Mouse (Mus musculus) midbrain, postnatal 0 days (tissue): ENCODE results near the gene Plekhg5. TPM values are rescaled to one million over a fixed set of nuclear protein-coding genes. Genes with fewer than 3 reads are reported as not detected.

Source experiments
- ATAC-seq: fragments of 200-750 bp; cut with Nextera tagmentation; 2 replicates; pipeline ENCODE4 v1.8.0; 2017; ENCODE audit warnings: moderate number of reproducible peaks, mild to moderate bottlenecking, moderate TSS enrichment, moderate library complexity; ENCODE audit not compliant: low FRiP score
- DNase-seq: peaks from one replicate; pipeline ENCODE4 v3.0.0-alpha.2; 2015; ENCODE audit warnings: low spot score
- H3K27ac ChIP-seq: fragments of 300-500 bp; sonication (generic); 2 replicates; pipeline ENCODE4 v1.5.1; 2014; ENCODE audit warnings: low read depth, mild to moderate bottlenecking, low read length, mixed read lengths
- H3K27me3 ChIP-seq: fragments of 300-500 bp; sonication (generic); 2 replicates; pipeline ENCODE4 v1.6.1; 2014; ENCODE audit warnings: low read length, control low read depth, mixed read lengths; ENCODE audit not compliant: insufficient read depth
- H3K36me3 ChIP-seq: fragments of 300-500 bp; sonication (generic); 2 replicates; pipeline ENCODE4 v1.6.1; 2014; ENCODE audit warnings: low read length, control low read depth, mixed read lengths; ENCODE audit not compliant: insufficient read depth
- H3K4me1 ChIP-seq: fragments of 300-500 bp; sonication (generic); 2 replicates; pipeline ENCODE4 v1.6.1; 2014; ENCODE audit warnings: mild to moderate bottlenecking, control low read depth, antibody characterized with exemption, low read length, mixed read lengths; ENCODE audit not compliant: insufficient read depth
- H3K4me2 ChIP-seq: fragments of 300-500 bp; sonication (generic); 2 replicates; pipeline ENCODE4 v1.6.1; 2014; ENCODE audit warnings: low read depth, mild to moderate bottlenecking, low read length, mixed read lengths; ENCODE audit not compliant: poor library complexity, severe bottlenecking
- H3K4me3 ChIP-seq: fragments of 300-500 bp; sonication (generic); 2 replicates; pipeline ENCODE4 v1.5.1; 2014; ENCODE audit warnings: low read depth, mild to moderate bottlenecking, low read length, moderate library complexity
- H3K9ac ChIP-seq: fragments of 300-500 bp; sonication (generic); replicated peaks from 2 replicates; pipeline ENCODE4 v1.6.1; 2014; ENCODE audit warnings: mild to moderate bottlenecking, low read length, moderate library complexity, mixed read lengths; ENCODE audit not compliant: poor library complexity, severe bottlenecking
- H3K9me3 ChIP-seq: fragments of 300-500 bp; sonication (generic); 2 replicates; pipeline ENCODE4 v1.6.1; 2016; ENCODE audit warnings: low read length, control low read depth
- CTCF ChIP-seq: IDR thresholded peaks from 2 replicates; pipeline ENCODE4 v1.5.1; 2016; ENCODE audit warnings: antibody characterized with exemption, mild to moderate bottlenecking
- WGBS: fragments of 180-500 bp; shearing (Covaris S2); extraction: QIAGEN DNeasy Blood & Tissue Kit; methylation state at CpG from one replicate; pipeline ENCODE4 v1.1.7; 2014; 5-methylcytosine and 5-hydroxymethylcytosine counted together
- polyA plus RNA-seq: library from polyadenylated mRNA; unstranded; fragments of >200 nt; fragmentation: Nextera tagmentation; extraction: Ambion mirVana; gene quantifications from 2 replicates; pipeline ENCODE4 v1.2.1, GENCODE M21; 2015
- total RNA-seq: library from RNA; depleted of rRNA; stranded (reverse); fragments of >200 nt; gene quantifications from 2 replicates; pipeline ENCODE4 v1.2.3, GENCODE M21; 2014

Gene Plekhg5
- total and polyA plus RNA-seq, 2 experiments from 2014 or later = 13.0 to 33.5 TPM

GRCm38 (mm10) chr4:152136112-152136875 is 64.0 kb downstream of the Plekhg5 start:
- DNase-seq (no peak), ATAC-seq (no peak)
- Histone ChIP-seq H3K4me3 (no peak overlapping the region), H3K9ac (no peak overlapping the region), H3K4me2 (no peak overlapping the region), H3K36me3 (no peaks in the 10 kb centered on the region), H3K9me3 (no peaks in the 10 kb centered on the region), H3K27me3 (peaks cover 43% of the 10 kb centered on the region), H3K4me1 (no peaks in the 10 kb centered on the region), H3K27ac (no peak overlapping the region)
- peak; percentile 67 for TF ChIP-seq CTCF
- WGBS = 38% methylated on average over 6 of the region's 6 CpGs

GRCm38 (mm10) chr4:152136876-152137250 is 64.6 kb downstream of the Plekhg5 start:
- Histone ChIP-seq H3K9me3 (no peaks in the 10 kb centered on the region), H3K36me3 (no peaks in the 10 kb centered on the region), H3K27me3 (peaks cover 39% of the 10 kb centered on the region), H3K27ac (no peak overlapping the region), H3K9ac (no peak overlapping the region), H3K4me1 (no peaks in the 10 kb centered on the region), H3K4me3 (no peak overlapping the region), H3K4me2 (no peak overlapping the region)
- DNase-seq (no peak), ATAC-seq (no peak)
- no peak for TF ChIP-seq CTCF
- 92% methylated on average over 2 of the region's 2 CpGs for WGBS

- Histone ChIP-seq H3K9me3 (no peaks in the 10 kb centered on the region), H3K4me1 (no peaks in the 10 kb centered on the region), H3K27ac (no peak overlapping the region), H3K4me2 (peak overlapping the region; percentile 73), H3K27me3 (peaks cover 25% of the 10 kb centered on the region), H3K9ac (peak overlapping the region; percentile 19; the same call in 1 of the 2 replicates), H3K36me3 (no peaks in the 10 kb centered on the region), H3K4me3 (peak overlapping the region; percentile 41)
- ATAC-seq (peak; percentile 59), DNase-seq (peak; percentile 75)
- peak; percentile 78 for TF ChIP-seq CTCF
- WGBS = 4% methylated on average over 49 of the region's 51 CpGs
These were observed 66.4 kb downstream of the Plekhg5 start for GRCm38 (mm10) chr4:152138497-152139260.

- H3K27ac ChIP-seq = no peak overlapping the region
- 24% methylated on average over 6 of the region's 6 CpGs for WGBS
- no peak overlapping the region for H3K9ac ChIP-seq
- peak; percentile 80 for TF ChIP-seq CTCF
- ATAC-seq (no peak), DNase-seq (peak; percentile 64)
- no peak overlapping the region for H3K4me3 ChIP-seq
- H3K4me1 ChIP-seq = no peaks in the 10 kb centered on the region
- H3K36me3 ChIP-seq = no peaks in the 10 kb centered on the region
- no peak overlapping the region for H3K4me2 ChIP-seq
- no peaks in the 10 kb centered on the region for H3K9me3 ChIP-seq
- peaks cover 17% of the 10 kb centered on the region for H3K27me3 ChIP-seq
These were observed 68.1 kb downstream of the Plekhg5 start for GRCm38 (mm10) chr4:152140441-152140840.

- Histone ChIP-seq H3K9me3 (no peaks in the 10 kb centered on the region), H3K27ac (no peak overlapping the region), H3K9ac (no peak overlapping the region), H3K4me1 (no peaks in the 10 kb centered on the region), H3K36me3 (no peaks in the 10 kb centered on the region), H3K4me2 (no peak overlapping the region), H3K27me3 (peaks cover 17% of the 10 kb centered on the region), H3K4me3 (no peak overlapping the region)
- WGBS = 55% methylated on average over 8 of the region's 8 CpGs
- DNase-seq (no peak), ATAC-seq (no peak)
- TF ChIP-seq CTCF = no peak
These were observed 69.3 kb downstream of the Plekhg5 start for GRCm38 (mm10) chr4:152141521-152142135.

- WGBS = 37% methylated on average over 1 of the region's 1 CpGs
- peaks cover 10% of the 10 kb centered on the region for H3K27me3 ChIP-seq
- ATAC-seq = no peak
- no peak overlapping the region for H3K4me3 ChIP-seq
- no peak for DNase-seq
- no peak overlapping the region for H3K9ac ChIP-seq
- peak; percentile 24; the same call in 1 of the 2 replicates for TF ChIP-seq CTCF
- H3K27ac ChIP-seq = no peak overlapping the region
- H3K4me1 ChIP-seq = no peaks in the 10 kb centered on the region
- H3K4me2 ChIP-seq = no peak overlapping the region
- no peaks in the 10 kb centered on the region for H3K36me3 ChIP-seq
- no peaks in the 10 kb centered on the region for H3K9me3 ChIP-seq
These were observed 71.3 kb downstream of the Plekhg5 start for GRCm38 (mm10) chr4:152143632-152144031.
